Mouse (Mus musculus) forelimb bud, embryonic 11.5 days (tissue): Measurements from ENCODE around the gene Qsox2.

ENCODE experiments used
- DNase-seq: peaks from one replicate; pipeline ENCODE4 v3.0.0-alpha.2; 2012; ENCODE audit warnings: low read depth, low spot score

The Qsox2 gene

DNA sequence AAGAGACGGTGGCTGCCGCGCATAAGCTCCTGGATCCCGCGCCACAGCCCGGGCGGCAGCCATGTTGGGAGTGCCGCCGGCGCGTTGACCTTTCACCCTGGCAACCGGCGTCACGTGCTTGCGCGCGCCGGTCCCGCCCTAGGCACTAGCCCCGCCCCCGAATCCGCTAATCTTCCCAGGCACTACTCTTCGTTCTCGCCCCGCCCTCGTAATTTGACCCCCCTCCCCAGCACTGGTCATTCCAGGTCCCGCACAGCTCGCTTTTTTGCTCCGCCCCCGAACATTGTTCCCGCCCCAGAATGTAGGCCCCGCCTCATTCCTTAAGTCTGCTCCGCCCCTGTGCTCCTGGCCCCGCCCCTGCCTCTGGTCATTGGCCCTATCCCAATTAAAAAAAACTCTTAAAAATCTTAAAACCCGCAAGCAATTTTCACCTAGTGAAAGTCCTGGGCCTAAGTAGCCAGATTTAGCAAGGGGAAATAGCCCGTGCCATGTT is at the start of gene Qsox2:
Qsox2 (minus strand) TSS at position 236 of the 493 bp plus-strand sequence.
- peak; percentile 93 for DNase-seq

DNA sequence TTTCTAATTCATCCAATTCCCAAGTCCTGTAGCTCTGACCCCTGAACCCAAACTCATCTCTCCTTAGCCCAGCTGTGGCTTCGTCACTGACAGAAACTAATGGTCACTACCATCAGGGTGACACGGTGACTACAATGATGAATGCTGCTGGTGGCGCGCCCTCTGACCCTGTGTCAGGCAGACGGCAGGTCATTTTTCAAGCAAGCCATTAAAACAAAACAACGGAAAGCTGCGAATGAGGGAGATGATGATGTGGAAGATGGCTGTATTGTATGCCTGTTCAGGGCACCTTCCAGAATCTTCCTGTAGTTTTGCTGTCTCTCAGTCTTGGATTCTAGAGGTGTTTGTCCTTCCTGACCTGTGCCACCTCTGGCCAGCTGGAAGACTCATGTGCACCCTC is 49.1 kb upstream of the Qsox2 start:
- no peak for DNase-seq

DNA sequence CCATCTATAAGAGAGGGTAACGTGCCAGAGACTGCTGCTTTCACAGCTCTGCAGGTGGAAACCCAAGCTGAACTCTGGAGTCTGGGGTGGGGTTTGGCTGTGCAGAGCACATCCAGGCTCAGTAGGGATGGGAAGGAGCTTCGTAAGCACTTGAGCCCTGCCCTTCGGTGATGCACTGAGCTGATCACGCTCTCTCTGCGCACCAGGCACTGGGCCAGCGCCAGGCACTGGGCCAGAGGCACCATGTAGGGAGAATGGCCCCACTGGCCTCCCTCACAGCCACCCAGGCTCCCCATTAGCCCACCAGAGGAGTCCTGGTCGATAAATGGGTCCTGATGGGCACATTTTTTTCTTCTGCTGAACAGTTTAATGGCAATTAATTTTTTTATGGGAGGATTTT is 48.5 kb upstream of the Qsox2 start:
- no peak for DNase-seq

GRCm38 (mm10) chr2:26280594-26280993 is 43.3 kb upstream of the Qsox2 start:
- DNase-seq = no peak

DNA sequence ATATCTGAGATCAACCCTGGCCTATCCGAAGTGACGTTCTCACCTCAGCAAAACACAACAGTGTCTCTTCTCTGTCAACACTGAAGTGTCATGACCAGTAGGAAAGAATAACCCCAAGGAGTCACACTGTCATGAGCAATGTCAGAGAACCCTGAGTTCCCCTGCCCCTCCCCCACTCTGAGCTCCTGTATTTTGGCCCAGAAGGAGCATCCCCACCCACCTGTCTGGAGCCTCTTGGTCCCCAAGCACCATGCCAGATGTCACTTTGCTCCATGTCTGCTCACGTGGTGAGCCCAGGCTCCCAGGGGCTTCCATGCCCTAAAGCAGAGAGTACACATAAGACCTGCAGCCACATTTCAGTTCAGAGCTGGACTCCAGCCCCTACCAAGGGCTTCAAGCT is 42.4 kb upstream of the Qsox2 start:
- DNase-seq = no peak

- DNase-seq = peak; percentile 62
Observed at GRCm38 (mm10) chr2:26273611-26274010, 36.3 kb upstream of the Qsox2 start.

DNA sequence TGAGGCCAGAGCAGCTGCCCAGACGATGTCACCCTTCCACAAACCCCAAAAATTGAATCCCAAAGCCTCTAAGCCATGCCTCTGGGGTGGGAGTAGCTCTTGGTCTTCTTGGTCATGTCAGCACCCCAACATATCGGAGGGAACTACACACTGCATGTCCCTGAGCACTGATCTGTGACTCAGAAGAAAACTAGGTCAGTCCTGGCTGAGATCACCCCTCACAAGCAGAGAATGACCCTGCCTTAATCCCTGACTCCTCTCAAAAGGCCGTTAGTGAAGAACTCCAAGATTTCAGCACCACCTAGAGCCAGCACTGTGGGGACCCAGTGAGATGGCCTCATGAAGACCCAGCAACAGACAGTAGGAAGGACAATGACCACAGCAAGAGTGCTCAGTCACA is 30.9 kb upstream of the Qsox2 start:
- no peak for DNase-seq

DNA sequence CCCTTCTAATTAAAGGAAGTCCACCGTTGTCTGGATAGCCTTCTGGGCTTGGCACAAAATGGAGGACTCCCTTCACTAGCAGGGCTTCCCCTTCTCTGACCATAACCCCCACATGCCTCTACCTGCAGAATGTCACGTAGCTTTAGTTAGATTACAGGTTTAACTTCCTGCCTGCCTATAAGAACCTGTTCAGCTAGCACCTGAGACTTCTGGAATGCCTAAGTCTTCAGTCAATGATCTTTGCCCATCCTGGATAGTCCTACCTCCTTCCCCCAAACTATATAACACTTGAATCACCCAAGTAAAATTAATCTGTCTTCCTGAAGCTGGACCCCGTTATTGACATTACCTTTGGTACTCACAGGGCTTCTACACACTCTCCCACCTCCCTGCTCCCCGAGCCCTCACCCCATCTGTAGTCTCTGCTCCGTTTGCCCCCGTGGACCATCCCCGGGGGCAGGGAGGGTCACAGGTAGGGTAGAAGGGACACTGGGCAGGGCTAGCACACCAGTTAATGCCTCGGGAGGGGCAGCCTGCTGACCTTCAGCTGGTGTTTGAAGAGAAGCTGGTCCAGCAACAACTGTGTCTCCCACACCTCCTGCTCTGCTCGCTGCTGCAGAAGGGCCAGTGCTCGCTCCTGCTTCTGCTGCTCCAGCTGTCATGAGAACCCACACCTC is 28.9 kb upstream of the Qsox2 start:
- DNase-seq = no peak

DNA sequence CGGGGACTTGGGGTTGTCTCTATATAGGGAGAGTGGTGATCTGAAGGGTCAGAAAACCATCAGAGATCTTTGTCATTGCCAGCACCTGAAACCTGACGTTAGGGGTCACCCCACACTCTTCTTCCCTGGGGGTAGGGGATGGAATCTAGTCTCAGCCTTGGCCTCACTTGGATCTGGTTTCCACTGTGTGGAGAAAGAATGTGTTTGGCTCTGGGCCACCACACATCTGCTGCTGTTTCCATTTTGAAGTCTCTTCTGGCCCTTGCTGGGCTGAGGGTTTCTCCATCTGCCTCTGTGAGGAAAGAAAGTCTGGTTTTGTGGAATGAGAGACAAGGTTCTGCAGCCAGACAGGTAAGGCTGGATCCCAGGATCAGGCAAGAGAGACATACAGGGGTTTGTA is 27.8 kb upstream of the Qsox2 start:
- no peak for DNase-seq

GRCm38 (mm10) chr2:26264646-26265045 is 27.3 kb upstream of the Qsox2 start:
- DNase-seq = no peak

DNA sequence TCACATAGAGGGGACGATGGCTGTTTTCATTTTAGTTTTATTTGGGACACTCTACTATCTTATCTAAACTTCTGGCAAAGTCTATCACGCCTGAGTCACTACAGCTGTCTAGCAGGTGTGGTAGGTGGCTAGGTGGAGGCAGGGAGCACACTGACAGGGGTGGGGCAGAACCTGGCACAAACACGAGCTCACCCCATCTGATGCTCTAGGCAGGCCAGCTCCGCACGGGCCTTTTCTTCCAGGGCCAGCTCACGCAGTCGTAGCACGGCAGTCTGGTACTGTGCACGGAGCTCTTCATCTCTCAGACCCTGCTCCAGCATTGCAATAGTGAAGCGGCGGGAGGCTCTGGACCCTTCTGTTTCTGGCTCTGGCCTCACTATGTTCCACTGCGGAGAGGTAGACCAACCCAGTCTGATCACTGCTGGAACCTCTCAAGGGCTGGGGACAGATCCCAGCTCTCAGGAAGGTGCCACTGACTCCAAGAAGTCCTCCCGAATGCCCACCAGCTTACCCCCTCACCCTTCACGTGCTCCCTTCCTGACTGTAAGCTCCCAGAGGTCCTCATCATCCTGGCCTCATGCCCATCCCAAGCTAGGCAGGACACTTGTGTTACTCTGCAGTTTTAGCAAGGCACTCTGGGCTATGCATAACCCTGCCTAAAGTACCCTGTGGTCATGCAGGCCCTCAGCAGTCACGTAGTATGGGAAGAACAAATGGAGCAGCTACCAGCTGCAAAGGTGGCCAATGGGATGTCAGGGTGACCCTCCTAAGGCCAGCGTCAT is 20.2 kb upstream of the Qsox2 start:
- no peak for DNase-seq

GRCm38 (mm10) chr2:26254816-26255215 is 17.5 kb upstream of the Qsox2 start:
- DNase-seq = no peak

GRCm38 (mm10) chr2:26252514-26253206 is 15.3 kb upstream of the Qsox2 start:
- DNase-seq = no peak

- DNase-seq = no peak
Observed at GRCm38 (mm10) chr2:26247531-26247930, 10.2 kb upstream of the Qsox2 start.

- DNase-seq = no peak
Observed at GRCm38 (mm10) chr2:26240841-26241240, 3.5 kb upstream of the Qsox2 start.

DNA sequence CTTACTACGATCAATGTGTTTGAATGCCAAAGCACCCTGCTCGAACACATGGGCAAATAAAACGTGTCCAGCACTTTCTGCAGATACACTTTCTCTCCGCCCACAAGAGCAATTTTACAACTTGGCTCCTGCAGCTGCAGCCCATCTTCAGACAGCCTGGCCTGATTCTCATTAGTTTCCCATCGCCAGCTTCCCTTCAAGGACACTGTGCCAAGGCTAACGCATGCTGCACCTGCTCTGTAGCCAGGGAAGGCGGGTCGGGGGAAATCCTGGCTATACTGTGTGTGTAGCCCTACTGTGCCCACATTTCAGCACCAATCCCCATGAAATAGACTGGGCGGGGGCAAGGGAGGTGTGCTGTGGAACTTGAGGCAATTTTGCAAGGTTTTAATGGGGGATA is 3.0 kb upstream of the Qsox2 start:
- no peak for DNase-seq

DNA sequence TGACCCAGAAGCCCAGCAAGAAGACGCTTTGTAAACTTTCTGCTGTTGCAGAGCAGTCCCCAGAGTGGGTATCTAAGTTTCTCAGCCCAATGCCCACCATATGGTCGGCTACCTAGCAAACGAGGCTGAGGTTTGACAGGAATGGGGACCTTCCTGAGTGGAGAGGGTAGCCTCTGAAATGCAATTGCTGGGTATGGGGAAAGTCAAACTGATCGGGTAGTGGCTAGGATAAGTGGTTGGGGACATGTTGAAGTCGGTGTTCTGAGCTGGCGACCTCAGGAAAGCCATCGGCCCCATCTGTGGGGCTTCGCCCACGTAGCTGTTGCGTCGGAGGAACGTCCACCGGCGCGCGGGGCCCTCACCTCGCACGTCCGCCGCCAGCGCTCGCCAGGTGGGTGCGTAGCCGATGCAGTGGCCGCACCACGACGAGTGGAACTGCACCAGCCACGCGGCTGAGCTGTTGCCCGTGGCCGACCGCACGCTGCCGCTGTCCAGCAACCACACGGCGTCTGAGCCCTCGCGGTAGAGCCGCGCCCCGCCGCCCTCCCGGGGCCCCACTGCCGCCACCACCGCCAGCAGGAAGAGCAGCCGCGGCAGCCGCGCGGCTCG is 540 bp downstream of the Qsox2 start:
- no peak for DNase-seq

- no peak for DNase-seq
Observed at GRCm38 (mm10) chr2:26234771-26235170, 2.6 kb downstream of the Qsox2 start.

- DNase-seq = no peak
Observed at GRCm38 (mm10) chr2:26234253-26234652, 3.1 kb downstream of the Qsox2 start.

DNA sequence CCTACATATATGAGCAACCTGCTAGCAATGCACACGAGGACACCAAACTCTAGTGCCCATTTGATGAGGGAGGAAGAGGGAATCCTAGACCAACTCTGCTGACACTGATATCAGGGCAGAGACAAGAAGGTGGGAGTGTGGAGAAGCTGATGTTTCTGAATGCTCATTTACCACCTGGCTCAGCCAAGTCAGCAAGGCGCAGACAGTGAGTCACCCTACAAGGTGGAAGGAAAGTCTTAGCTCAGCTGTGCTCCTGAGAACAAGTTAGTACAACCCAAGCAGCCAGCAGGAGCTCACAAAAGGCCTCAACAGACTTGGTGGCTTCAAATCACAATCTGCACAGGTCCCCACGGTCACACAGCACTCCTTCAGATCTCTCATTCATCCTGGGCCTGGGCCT is 6.0 kb downstream of the Qsox2 start:
- no peak for DNase-seq

- no peak for DNase-seq
Observed at GRCm38 (mm10) chr2:26230253-26230652, 7.1 kb downstream of the Qsox2 start.

DNA sequence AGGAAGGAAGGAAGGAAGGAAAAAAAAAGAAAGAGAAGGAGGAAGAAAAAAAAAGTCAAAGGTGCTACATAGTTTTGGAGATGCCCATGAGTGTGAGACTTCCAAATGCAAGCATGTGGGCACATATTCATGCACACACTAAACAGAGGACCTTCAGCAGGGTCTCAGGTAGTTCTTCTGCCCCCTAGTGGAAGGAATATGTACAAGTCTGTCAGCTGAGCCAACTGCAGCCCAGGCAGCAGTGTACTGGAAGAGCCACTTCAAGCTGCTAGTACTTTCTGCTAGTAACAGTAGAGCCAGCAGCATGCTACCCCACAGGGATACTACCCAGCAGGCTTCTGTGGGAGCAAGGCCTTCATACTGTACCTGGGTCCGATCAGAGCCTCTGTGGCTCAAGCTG is 9.5 kb downstream of the Qsox2 start:
- peak; percentile 75 for DNase-seq
